Mouse (Mus musculus) neural tube, embryonic 15.5 days (tissue): ENCODE measurements around the gene Hist1h1b. TPM values are rescaled to one million over a fixed set of nuclear protein-coding genes. Genes with fewer than 3 reads are reported as not detected.
"Not testable (repeated sequence)": the region's sequence is repeated elsewhere in the genome, so short reads cannot be mapped to it uniquely, and the experiment has no call there.

Experiments
- ATAC-seq: fragments of 200-750 bp; cut with Nextera tagmentation; 2 replicates; pipeline ENCODE4 v1.8.0; 2017; ENCODE audit warnings: mild to moderate bottlenecking, moderate TSS enrichment, moderate library complexity; ENCODE audit not compliant: low FRiP score
- H3K27ac ChIP-seq: fragments of 300-500 bp; sonication (generic); replicated peaks from 2 replicates; pipeline ENCODE4 v1.5.1; 2015; ENCODE audit warnings: mild to moderate bottlenecking, inconsistent platforms
- H3K27me3 ChIP-seq: fragments of 300-500 bp; sonication (generic); replicated peaks from 2 replicates; pipeline ENCODE4 v1.6.1; 2015; ENCODE audit warnings: inconsistent platforms
- H3K36me3 ChIP-seq: fragments of 300-500 bp; sonication (generic); 2 replicates; pipeline ENCODE4 v1.6.1; 2015; ENCODE audit warnings: inconsistent platforms
- H3K4me1 ChIP-seq: fragments of 300-500 bp; sonication (generic); 2 replicates; pipeline ENCODE4 v1.6.1; 2015; ENCODE audit warnings: inconsistent platforms
- H3K4me2 ChIP-seq: fragments of 300-500 bp; sonication (generic); 2 replicates; pipeline ENCODE4 v1.6.1; 2015; ENCODE audit warnings: inconsistent platforms, mild to moderate bottlenecking, moderate library complexity
- H3K4me3 ChIP-seq: fragments of 300-500 bp; sonication (generic); replicated peaks from 2 replicates; pipeline ENCODE4 v1.5.1; 2015; ENCODE audit warnings: mild to moderate bottlenecking, inconsistent platforms
- H3K9ac ChIP-seq: fragments of 300-500 bp; sonication (generic); replicated peaks from 2 replicates; pipeline ENCODE4 v1.6.1; 2015; ENCODE audit warnings: mild to moderate bottlenecking, inconsistent platforms
- H3K9me3 ChIP-seq: fragments of 300-500 bp; sonication (generic); replicated peaks from 2 replicates; pipeline ENCODE4 v1.6.1; 2016; ENCODE audit warnings: inconsistent platforms
- WGBS: fragments of 180-500 bp; shearing (Covaris S2); methylation state at CpG from one replicate; pipeline ENCODE4 v1.1.7; 2015; ENCODE audit warnings: mixed read lengths; 5-methylcytosine and 5-hydroxymethylcytosine counted together
- microRNA-seq: library from miRNA; unstranded; fragments of <30 nt; microRNA quantifications from one replicate; pipeline ENCODE4, GENCODE M21; 2017
- polyA plus RNA-seq: library from polyadenylated mRNA; unstranded; fragments of >200 nt; fragmentation: Nextera tagmentation; extraction: Ambion mirVana; gene quantifications from 2 replicates; pipeline ENCODE4 v1.2.1, GENCODE M21; 2015

Gene Hist1h1b
- polyA plus RNA-seq, 1 experiment from 2014 or later = 2.2 TPM

- Histone ChIP-seq H3K4me3 (no peak overlapping the region), H3K27ac (no peak overlapping the region), H3K27me3 (no peaks in the 10 kb centered on the region), H3K4me2 (no peak overlapping the region), H3K4me1 (peaks cover 14% of the 10 kb centered on the region), H3K36me3 (no peaks in the 10 kb centered on the region), H3K9me3 (no peaks in the 10 kb centered on the region), H3K9ac (no peak overlapping the region)
- no peak for ATAC-seq
- WGBS = 92% methylated on average over 1 of the region's 1 CpGs
Measured at GRCm38 (mm10) chr13:21745006-21745405, 35.4 kb downstream of the Hist1h1b start.

GRCm38 (mm10) chr13:21734906-21735767 lies 45.3 kb downstream of the Hist1h1b start, which contains the start of gene Hist1h4j:
Gene Hist1h4j (plus strand): TSS chr13:21735064.
- not testable (repeated sequence) for H3K27me3 ChIP-seq, H3K9me3 ChIP-seq, H3K36me3 ChIP-seq
- Histone ChIP-seq H3K9ac (peak within 1 kb of the TSS; percentile 67), H3K4me3 (peak within 1 kb of the TSS; percentile 43), H3K27ac (peak within 1 kb of the TSS; percentile 96), H3K4me2 (peak within 1 kb of the TSS; percentile 80), H3K4me1 (peaks cover 19% of the 10 kb centered on the region)
- WGBS = under 1% methylated on average over 46 of the region's 56 CpGs
- ATAC-seq = peak; percentile 93

- Histone ChIP-seq H3K27me3 (no peaks in the 10 kb centered on the region), H3K9ac (peak overlapping the region; percentile 67), H3K9me3 (no peaks in the 10 kb centered on the region), H3K4me3 (peak overlapping the region; percentile 43), H3K4me2 (peak overlapping the region; percentile 80), H3K36me3 (no peaks in the 10 kb centered on the region), H3K27ac (peak overlapping the region; percentile 96), H3K4me1 (peaks cover 19% of the 10 kb centered on the region)
- 0% methylated on average over 21 of the region's 21 CpGs for WGBS
- ATAC-seq = peak; percentile 85
Measured at GRCm38 (mm10) chr13:21734010-21734905, 46.2 kb downstream of the Hist1h1b start.

- 63% methylated on average over 5 of the region's 5 CpGs for WGBS
- Histone ChIP-seq H3K4me2 (peak overlapping the region; percentile 80; the same call in 1 of the 2 replicates), H3K9ac (no peak overlapping the region)
Measured at GRCm38 (mm10) chr13:21733466-21733865, 47.0 kb downstream of the Hist1h1b start.

More at GRCm38 (mm10) chr13:21733466-21733865, 47.0 kb downstream of the Hist1h1b start:
- H3K4me3 ChIP-seq = no peak overlapping the region
- H3K27ac ChIP-seq = peak overlapping the region; percentile 96
- H3K27me3 ChIP-seq = no peaks in the 10 kb centered on the region
- no peaks in the 10 kb centered on the region for H3K9me3 ChIP-seq
- no peaks in the 10 kb centered on the region for H3K36me3 ChIP-seq
- ATAC-seq = 0 out of 2 replicates have a peak, but pooled peaks have one; percentile 15
- H3K4me1 ChIP-seq = peaks cover 19% of the 10 kb centered on the region

Small RNA genes lying within 50 kb of the gene (microRNA-seq; reads per million reads assigned to microRNA genes)
- gene Gm19658 = not detected
- gene Gm44346 = not detected
- gene Gm44454 = not detected

Other genes starting within 250 kb of the Hist1h1b start
- 4.3 and 4.9 TPM in 2 replicates for gene Zkscan8, start 249.5 kb downstream of the Hist1h1b start, polyA plus RNA-seq
- 0.08 and 0.11 TPM in 2 replicates for gene Olfr1366, start 237.8 kb downstream of the Hist1h1b start, polyA plus RNA-seq
- 0.04 TPM in 2 replicates for gene Olfr1535, start 220.7 kb downstream of the Hist1h1b start, polyA plus RNA-seq
- gene Olfr1364, start 198.9 kb downstream of the Hist1h1b start, polyA plus RNA-seq = not detected in 2 replicates
- gene Olfr1362, start 166.6 kb downstream of the Hist1h1b start, polyA plus RNA-seq = not detected in 2 replicates
- gene Olfr11, start 138.1 kb downstream of the Hist1h1b start, polyA plus RNA-seq = 0.04 TPM in 1 of 2 replicates, not detected in the other
- gene Olfr1361, start 117.2 kb downstream of the Hist1h1b start, polyA plus RNA-seq = not detected in 2 replicates
- gene Olfr1360, start 103.2 kb downstream of the Hist1h1b start, polyA plus RNA-seq = not detected in 2 replicates
- not detected in 2 replicates for gene Olfr1359, start 82.5 kb downstream of the Hist1h1b start, polyA plus RNA-seq
- gene Hist1h2bl, start 64.5 kb downstream of the Hist1h1b start, polyA plus RNA-seq = not detected in 2 replicates
- 7.9 and 9.5 TPM in 2 replicates for gene Hist1h2ai, start 64.2 kb downstream of the Hist1h1b start, polyA plus RNA-seq
- 3.2 and 5.6 TPM in 2 replicates for gene Hist1h3h, start 63.0 kb downstream of the Hist1h1b start, polyA plus RNA-seq
- 0.87 and 2.3 TPM in 2 replicates for gene Hist1h2bm, start 58.6 kb downstream of the Hist1h1b start, polyA plus RNA-seq
- gene Hist1h4j, start 45.6 kb downstream of the Hist1h1b start, polyA plus RNA-seq = 0.45 and 0.56 TPM in 2 replicates
- 2.2 and 2.7 TPM in 2 replicates for gene Hist1h4k, start 30.1 kb downstream of the Hist1h1b start, polyA plus RNA-seq
- 5.6 and 7.7 TPM in 2 replicates for gene Hist1h2ak, start 26.8 kb downstream of the Hist1h1b start, polyA plus RNA-seq
- gene Hist1h2bn, start 26.5 kb downstream of the Hist1h1b start, polyA plus RNA-seq = not detected in 2 replicates
- 20.1 and 38.6 TPM in 2 replicates for gene Hist1h3i, start 2.7 kb upstream of the Hist1h1b start, polyA plus RNA-seq
- 4.1 TPM in 1 of 2 replicates, not detected in the other for gene Hist1h2an, start 6.6 kb upstream of the Hist1h1b start, polyA plus RNA-seq
- 0.56 and 1.8 TPM in 2 replicates for gene Hist1h2bp, start 6.8 kb upstream of the Hist1h1b start, polyA plus RNA-seq
- 3.9 and 10.2 TPM in 2 replicates for gene Hist1h2bq, start 29.6 kb upstream of the Hist1h1b start, polyA plus RNA-seq
- gene Hist1h2ao, start 29.8 kb upstream of the Hist1h1b start, polyA plus RNA-seq = 1.5 TPM in 1 of 2 replicates, not detected in the other
- gene Hist1h4m, start 31.1 kb upstream of the Hist1h1b start, polyA plus RNA-seq = not detected in 2 replicates
- gene Hist1h4n, start 51.6 kb upstream of the Hist1h1b start, polyA plus RNA-seq = 3.9 and 6.9 TPM in 2 replicates
- gene Hist1h2ap, start 52.9 kb upstream of the Hist1h1b start, polyA plus RNA-seq = 380 and 932 TPM in 2 replicates
- gene Hist1h2br, start 53.1 kb upstream of the Hist1h1b start, polyA plus RNA-seq = 3.4 and 10.4 TPM in 2 replicates
- gene Zfp184, start 164.5 kb upstream of the Hist1h1b start, polyA plus RNA-seq = 10.3 and 11.5 TPM in 2 replicates
- 0.11 TPM in 1 of 2 replicates, not detected in the other for gene Pom121l2, start 200.6 kb upstream of the Hist1h1b start, polyA plus RNA-seq
- 0.09 and 167 TPM in 2 replicates for gene Prss16, start 229.1 kb upstream of the Hist1h1b start, polyA plus RNA-seq